Mouse (Mus musculus): ENCODE measurements around the gene Nrap. TPM values are rescaled to one million over a fixed set of nuclear protein-coding genes. Genes with fewer than 3 reads are reported as not detected.
"Not testable (repeated sequence)": the region's sequence is repeated elsewhere in the genome, so short reads cannot be mapped to it uniquely, and the experiment has no call there.

The Nrap gene
- total RNA-seq, 2 experiments from 2014 or later: 0.15 TPM

DNA sequence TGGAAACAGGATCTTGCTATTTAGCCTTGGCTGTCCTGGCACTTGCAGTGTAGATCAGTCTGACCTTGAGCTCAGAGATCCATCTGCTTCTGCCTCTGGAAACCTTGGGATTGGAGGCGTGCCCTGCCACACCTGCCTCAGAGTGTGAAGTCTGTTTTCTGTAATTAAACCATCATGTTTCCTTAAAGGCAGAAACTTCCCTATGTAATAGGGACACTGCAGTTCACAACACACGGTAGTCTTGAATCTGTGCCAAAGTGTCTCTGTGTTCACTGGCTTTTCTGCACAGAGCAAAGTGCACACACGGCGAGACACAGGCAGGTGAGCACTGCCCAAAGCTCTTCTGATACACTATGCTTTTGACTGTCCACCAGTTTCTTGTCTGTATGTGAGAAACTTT, 28.6 kb upstream of the Nrap start:
- TF ChIP-seq CTCF (conservative IDR thresholded peaks at IDR 0.05): no peak
- Histone ChIP-seq H3K27ac (no peak overlapping the region), H3K4me3 (no peak overlapping the region)
- no peak for DNase-seq (ENCODE audit: low spot score in 2 of 2)

DNA sequence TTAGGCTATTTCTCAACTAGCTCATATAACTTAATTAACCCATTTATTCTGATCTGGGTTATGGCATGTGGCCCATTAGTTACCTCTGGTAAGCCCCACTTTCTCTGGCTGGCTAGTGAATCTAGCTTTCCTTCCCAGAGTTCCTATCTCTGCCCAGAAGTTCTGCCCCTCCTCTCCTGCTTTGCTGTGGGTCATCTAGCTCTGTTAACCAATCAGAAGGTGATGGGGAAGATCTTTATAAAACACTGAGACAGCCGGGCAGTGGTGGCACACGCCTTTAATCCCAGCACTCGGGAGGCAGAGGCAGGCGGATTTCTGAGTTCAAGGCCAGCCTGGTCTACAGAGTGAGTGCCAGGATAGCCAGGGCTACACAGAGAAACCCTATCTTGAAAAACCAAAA, 20.0 kb upstream of the Nrap start:
- DNase-seq (ENCODE audit: low spot score in 2 of 2); H3K4me3 ChIP-seq: not testable (repeated sequence)

DNA sequence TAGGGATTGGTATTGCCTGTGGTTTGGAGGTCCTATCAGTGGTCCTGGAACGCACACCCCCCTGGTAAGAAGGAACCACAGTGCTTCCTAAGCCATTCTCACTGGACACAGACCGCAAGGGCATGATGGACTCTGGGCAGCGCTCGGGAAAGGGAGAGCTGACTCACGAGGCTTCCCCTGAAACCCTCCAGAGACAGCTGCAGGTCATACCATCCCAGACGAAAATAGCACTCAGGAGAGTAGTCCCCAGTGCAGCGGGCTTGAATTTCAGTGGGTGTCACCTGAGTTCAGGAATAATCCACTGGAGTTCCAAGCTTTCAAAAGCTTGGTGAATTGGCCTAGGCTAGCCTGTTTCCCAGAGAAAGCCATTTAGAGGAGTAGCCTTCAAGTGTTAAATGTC, 16.7 kb upstream of the Nrap start:
- no peak overlapping the region for H3K27ac ChIP-seq
- no peak for DNase-seq (ENCODE audit: low spot score in 2 of 2)
- TF ChIP-seq CTCF (conservative IDR thresholded peaks at IDR 0.05): no peak
- no peak overlapping the region for H3K4me3 ChIP-seq

More for the DNA sequence above, 20.0 kb upstream of the Nrap start:
- not testable (repeated sequence) for H3K27ac ChIP-seq

DNA sequence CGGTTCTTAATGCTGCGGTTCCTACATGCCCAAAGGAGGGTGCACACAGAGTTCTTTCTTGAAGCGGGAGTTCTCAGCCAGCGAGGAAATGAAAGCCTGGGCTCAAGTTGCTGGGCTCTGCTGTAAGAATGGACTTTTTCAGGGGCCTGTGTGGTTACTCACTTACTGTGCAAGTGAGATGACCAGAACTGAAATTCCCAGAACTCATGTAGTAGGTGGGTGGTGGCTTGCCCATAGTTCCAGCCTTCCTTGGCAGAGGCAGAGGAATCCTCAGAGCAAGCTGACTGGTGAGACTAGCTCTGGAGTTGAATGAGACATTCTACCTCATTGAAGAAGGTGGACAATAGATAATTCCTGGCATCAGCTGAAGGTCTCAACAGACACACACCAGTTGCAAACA, 16.0 kb upstream of the Nrap start:
- no peak for DNase-seq (ENCODE audit: low spot score in 2 of 2)
- TF ChIP-seq CTCF (conservative IDR thresholded peaks at IDR 0.05): no peak
- Histone ChIP-seq H3K27ac (no peak overlapping the region), H3K4me3 (no peak overlapping the region)

DNA sequence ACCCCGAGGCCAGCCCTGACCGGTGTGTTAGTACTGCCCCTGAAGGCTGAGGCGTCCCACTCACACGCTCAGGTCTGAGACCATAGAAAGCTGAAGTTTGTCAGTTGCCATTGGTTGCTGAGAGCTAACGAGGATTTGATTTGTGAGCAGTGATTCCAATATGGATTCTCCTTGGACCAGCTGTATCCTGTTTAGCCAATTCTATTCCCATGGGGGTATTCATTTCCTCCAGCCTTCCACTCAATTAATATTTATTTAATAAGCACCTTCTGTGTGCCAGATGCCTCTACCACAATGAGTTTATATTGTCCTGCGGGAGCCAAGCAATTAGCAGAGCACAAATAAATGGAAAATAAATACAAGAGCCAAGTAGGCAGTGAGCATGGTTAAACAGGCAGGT, 12.0 kb upstream of the Nrap start:
- DNase-seq (ENCODE audit: low spot score in 2 of 2): no peak
- no peak overlapping the region for H3K27ac ChIP-seq
- no peak overlapping the region for H3K4me3 ChIP-seq
- no peak for TF ChIP-seq CTCF (conservative IDR thresholded peaks at IDR 0.05)

DNA sequence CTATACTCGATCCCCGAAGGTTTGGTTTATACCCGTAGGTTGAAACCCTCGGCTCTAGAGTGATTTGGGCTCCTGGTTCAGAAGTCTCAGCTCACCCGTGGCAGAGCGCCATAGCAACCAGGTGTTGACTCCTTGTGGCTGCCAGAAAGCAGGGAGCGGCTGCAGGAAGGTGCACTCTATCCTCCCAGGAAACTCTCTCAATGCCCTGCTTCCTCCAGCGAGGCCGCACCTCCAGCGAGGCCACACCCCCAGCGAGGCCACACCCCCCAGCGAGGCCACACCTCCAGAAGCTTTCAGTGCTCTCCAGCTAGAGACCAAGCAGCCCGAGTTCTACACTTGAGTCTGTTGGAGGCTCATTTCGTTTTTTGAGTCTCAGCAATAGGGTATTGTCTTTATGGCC, 10.4 kb upstream of the Nrap start:
- DNase-seq (ENCODE audit: low spot score in 2 of 2): no peak
- Histone ChIP-seq H3K27ac (no peak overlapping the region), H3K4me3 (no peak overlapping the region)
- TF ChIP-seq CTCF (conservative IDR thresholded peaks at IDR 0.05): no peak

DNA sequence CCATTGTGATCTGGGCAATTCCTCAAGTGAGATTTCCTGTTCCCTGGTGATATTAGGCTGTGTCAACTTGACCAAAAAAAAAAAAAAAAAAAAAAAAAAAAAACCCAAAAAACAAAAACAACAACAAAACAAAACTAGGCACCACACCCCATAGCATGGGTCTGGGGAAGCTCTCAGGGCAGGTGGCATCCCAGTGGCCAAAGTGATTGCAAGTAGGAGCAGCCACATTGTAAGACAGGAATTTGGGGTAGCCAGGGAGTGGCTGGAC, 8.6 kb upstream of the Nrap start:
- H3K27ac ChIP-seq: no peak overlapping the region
- no peak for TF ChIP-seq CTCF (conservative IDR thresholded peaks at IDR 0.05)
- DNase-seq (ENCODE audit: low spot score in 2 of 2): no peak
- no peak overlapping the region for H3K4me3 ChIP-seq

DNA sequence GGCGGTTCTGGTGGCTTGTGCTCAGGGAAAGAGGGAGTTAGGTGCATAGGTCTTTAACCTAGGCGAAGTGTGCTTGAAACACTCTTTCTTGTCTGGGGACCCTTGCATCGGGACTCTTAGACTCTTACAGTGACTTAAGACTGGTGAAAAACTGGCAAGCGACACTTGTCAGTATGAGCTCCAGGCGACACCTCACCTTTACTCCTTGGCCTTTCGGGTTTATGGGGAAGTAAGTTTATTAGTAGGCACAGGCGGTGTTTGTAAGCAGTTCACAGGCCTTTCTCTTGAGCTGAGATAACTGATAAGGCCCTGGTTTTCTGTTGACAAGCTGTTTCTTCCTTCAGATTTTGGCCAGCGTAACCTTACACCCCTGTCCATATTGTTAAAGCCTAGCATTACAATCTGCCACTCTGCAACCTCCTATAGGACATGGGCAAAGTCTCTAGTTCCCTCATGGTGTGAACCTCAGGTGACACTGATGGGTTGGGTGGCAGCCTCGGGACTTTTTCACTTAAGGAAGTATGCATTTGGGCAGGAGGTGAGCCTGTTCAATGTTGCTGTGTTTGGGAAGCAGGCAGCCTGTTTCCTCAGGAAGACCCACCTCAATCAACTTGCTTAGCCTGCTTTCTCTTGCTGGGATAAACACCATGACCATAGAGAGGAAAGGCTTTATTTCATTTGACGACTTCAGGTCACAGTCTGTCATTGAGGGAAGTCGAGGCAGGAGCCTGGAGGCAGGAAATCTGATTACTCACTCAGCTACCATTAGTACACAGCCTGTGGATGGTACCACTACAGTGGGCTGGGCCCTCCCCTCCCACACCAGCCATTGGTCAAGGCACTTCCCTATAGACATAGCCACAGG, 8.1 kb upstream of the Nrap start:
- Histone ChIP-seq H3K4me3 (peak overlapping the region; percentile 62), H3K27ac (peak overlapping the region; percentile 73; the same call in 1 of the 2 replicates)
- TF ChIP-seq CTCF (conservative IDR thresholded peaks at IDR 0.05): no peak
- DNase-seq (ENCODE audit: low spot score in 2 of 2): no peak

DNA sequence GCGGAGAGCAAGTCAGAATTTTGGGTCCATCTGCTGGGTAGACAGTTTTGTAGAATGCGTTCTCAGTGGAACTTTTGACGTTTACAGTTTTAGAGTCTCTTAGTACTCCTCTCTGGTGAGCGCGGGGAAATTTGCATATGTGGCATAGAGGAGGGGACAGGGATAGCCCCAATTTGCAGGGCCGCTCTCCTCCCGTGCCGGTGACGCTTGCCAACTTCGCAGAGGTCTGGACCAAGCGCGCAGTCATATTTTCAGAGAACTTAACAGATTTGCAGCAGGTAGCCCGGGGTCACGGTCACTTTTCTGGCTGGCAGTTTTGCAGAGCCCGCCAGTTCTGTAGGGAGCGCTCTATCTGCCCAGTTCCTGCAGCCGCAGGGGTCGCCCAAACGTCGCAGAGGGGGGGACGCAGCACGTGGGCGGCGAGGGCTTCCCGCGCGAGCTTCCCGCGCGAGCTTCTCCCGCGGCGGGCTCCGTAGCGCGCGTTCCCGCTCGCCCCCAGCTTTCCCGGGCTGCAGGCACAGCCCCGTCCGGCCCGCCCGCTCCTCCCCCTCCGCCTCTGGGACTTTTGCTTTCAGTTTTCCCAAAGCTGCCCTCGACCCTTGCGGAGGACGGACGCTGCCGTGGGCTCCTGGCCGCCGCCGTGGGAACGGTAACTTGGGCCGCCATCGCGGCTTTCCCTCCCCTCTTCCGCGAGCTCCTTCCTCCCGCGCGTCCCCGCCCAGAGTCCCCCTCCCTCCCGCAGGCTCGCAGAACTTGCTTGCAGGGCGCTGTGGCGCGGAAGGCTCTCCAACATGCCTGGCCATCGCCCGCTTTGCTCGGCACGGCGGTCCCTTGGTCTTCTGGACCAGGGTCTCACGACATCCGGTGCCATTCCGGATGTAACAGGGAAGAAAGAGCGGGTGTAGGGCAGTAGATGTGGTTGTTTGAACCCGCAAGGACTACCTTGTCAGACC, 7.1 kb upstream of the Nrap start, which contains the start of gene Casp7:
TSS of gene Casp7 (plus strand) at position 461 of the 953 bp plus-strand sequence.
- Histone ChIP-seq H3K27ac (peak within 1 kb of the TSS; percentile 73), H3K4me3 (peak within 1 kb of the TSS; percentile 62)
- DNase-seq (ENCODE audit: low spot score in 2 of 2): peak; percentile 10 to 41
- TF ChIP-seq CTCF (conservative IDR thresholded peaks at IDR 0.05): no peak

DNA sequence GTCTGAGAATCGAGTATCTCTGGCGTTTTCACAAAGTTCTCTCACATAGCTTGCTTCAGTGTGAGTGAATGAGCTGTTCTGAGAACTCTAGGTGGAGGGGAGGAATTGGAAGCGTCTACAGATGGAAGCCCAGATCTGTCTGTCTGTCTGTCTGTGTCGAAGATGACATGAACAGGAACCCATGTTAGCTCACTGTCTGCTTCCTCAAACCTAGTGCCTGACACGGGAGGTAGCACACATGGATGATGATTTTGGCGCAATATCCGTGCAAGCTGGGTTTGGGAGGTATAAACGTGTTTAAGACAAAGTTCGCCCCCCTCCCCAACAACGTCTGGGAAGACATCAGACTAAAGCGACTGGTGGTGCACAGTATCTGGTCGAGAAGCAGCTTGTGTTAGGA, 6.4 kb upstream of the Nrap start:
- no peak overlapping the region for H3K27ac ChIP-seq
- H3K4me3 ChIP-seq: peak overlapping the region; percentile 62
- DNase-seq (ENCODE audit: low spot score in 2 of 2): no peak
- no peak for TF ChIP-seq CTCF (conservative IDR thresholded peaks at IDR 0.05)

DNA sequence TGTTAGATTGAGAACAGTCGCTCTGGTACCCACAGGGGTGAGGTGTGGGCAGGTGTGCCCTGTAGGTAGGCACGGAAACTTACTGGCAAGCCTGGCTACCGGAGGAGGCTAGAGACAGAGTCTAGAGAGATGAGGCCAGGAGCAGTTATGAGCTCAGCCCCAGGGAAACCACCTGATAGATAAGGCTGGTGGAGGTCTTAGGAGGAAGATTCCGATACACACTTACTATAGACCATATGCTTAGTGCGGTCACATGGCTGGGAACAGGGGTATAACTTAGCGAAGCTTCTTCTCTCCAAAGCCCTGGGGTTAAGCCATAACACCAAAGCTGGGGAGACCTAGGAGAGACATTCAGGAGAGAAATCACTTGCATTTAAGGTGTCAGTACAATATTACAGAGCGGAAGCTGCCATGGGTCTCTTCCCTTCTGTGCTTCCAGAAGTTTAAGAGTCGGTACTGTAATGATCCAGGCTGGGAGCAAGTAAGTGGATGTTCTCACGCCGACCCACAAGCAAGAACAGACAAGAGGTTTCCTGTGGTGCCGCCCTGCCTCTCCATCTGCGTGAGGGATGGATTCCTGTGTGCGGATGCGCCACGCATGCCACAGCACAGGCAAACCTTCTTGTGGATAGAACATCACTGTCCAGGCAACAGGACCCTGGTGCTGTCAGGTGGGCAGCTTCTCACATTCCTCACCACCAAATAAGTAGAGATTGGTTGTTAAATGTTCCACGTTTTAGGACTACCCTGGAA, 5.5 kb upstream of the Nrap start:
- Histone ChIP-seq H3K4me3 (no peak overlapping the region), H3K27ac (no peak overlapping the region)
- no peak for TF ChIP-seq CTCF (conservative IDR thresholded peaks at IDR 0.05)

DNA sequence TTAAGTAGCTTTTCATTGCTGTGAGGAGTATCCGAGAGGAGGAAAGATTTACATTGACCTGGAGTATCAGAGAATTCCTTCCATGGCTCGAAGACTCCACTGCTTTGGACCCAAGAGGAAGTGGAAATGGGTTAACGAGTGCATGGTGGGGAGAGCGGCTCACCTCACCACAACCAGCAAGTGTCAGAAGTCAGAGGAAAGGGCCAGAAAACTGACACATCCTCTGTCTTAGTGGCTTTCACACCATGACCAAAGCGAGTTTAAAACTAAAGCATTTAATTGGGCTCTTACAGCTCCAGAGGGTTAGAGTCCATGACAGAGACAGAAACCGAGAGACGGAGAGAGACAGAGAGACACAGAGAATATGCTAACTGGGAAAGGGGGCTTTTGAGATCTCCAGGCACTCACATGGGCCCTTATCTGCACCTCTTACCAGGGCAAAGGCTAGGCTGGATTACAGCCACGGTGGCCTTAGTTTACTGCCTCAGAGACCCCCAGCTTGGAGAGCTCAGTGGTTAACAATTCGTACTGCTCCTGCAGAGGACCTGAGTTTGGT, 3.6 kb upstream of the Nrap start:
- TF ChIP-seq CTCF (conservative IDR thresholded peaks at IDR 0.05): no peak
- no peak overlapping the region for H3K27ac ChIP-seq
- H3K4me3 ChIP-seq: no peak overlapping the region
- no peak for DNase-seq (ENCODE audit: low spot score in 2 of 2)

More for the DNA sequence above, 5.5 kb upstream of the Nrap start:
- DNase-seq (ENCODE audit: low spot score in 2 of 2): no peak
